Mouse (Mus musculus): ENCODE measurements at regions not wholly inside any gene's neighbourhood (a gene's known extent, or its start where the extent isn't known, plus 50 kb on each side); places are given as distances from the start of the nearest gene placed in this dataset.

DNA sequence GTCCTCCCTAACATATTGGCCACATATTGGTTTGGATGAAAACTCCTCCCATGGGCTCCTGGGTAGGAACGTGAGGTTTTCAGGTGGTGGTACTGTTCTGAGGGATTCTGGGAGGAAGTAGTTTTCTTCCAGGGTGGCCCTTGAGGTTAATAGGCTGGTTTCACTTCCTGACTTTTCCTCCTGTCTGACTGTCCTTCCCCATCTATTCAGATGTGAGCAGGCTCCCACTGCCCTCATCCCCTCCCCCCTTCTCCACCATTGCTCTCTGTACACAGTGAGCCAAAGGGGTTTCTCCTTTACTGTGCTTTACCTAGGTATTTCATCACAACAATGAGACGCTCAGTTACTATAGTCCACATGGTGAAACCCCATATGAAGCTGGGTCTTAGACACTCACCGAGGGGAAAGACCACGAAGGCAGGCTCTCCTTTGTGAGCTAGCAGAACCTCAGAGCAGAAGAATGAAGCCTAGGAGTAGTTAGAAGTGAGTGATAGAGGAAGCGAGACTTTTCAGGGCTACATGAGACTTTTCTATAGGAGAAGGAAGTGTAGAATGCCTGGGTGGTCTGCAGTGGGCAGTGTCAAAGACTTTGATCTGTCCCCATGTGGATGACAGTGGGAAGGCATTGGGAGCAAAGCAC, 135.3 kb downstream of the Cd83 start:
- no peak for DNase-seq

DNA sequence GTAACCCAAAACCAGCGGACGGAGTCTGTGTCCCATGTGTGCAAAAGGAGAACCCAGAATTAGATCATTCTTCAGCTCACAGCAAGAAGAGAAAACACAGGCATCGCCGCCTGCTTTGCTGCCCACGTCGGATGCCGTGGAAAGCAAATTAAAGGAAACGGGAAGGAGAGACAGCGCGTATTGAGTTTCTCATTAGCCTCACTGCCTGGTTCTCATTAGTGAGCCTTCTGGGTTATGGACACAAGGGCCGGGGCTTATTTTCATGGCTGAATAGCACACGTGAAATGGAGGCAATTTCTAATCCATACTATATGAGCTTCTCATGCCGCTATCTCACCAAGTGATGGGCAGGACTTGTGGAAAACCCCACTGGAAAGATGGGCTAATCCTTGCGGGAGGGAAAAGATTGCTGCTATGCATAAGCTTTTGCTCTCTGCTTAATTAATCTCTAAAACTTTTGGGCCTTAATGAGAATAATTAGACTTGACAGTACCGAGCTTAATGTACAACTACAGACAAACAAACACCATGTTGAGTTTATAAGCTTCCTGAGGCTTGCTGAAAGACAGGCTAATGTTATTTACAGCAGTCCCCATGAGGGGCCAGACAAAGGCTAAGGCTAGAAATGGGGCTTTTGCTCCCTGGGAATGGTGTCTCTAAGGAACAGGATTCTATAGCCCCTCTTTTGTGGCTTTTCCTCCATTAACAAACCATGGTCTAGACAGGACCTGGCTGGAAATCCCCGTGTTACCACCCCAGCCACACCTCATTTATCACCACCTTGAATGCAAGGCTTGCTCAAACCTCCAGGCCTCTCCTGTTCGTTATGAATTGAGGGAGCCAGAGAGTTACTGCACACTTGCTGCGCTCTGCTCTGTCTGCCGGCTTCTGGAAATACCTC, 145.8 kb downstream of the Cd83 start:
- DNase-seq: no peak

GRCm38 (mm10) chr13:43932946-43933345, 148.4 kb downstream of the Cd83 start:
- no peak for DNase-seq

DNA sequence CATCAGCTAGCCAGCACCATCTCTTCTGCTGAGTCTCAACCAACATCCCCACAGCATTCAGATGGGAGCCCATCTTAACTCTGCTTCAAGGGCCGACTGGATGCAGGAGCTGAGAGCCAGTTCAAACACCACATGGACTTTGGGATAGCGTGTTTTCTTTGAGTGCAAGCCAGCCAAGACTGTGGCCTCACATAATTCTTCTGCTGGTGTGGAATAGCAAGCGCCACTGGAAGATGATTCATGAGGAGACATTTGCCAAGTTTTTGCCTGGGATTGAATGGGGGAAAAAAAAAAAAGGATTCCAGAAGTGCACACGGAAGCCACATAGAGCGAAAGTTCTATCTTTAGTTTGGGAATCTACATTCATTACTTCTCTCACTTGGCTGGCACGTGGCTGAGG, 150.7 kb downstream of the Cd83 start:
- DNase-seq: no peak

DNA sequence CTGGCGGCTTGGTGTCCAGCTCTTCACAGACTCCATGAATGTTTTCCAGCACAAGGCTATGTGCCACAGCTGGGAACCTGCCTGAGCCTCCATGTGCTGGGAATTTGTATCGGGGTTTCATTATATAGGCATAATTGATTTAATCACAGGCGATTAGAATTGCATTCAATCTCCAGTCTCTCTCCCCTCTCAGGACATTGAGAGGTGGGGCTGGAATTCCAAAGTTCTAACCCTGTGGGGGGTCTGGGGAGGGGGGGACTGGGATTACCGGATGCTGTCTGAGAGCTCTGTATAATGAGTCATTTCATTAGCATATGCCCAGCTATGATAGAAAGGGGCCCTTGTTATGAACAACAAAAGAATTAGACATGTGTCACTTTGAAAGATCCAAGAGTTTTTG, 151.9 kb downstream of the Cd83 start:
- DNase-seq: no peak

- DNase-seq: no peak
These were observed 154.0 kb downstream of the Cd83 start for GRCm38 (mm10) chr13:43938611-43939010.

- DNase-seq: no peak
These were observed 154.8 kb downstream of the Cd83 start for GRCm38 (mm10) chr13:43939375-43939774.

DNA sequence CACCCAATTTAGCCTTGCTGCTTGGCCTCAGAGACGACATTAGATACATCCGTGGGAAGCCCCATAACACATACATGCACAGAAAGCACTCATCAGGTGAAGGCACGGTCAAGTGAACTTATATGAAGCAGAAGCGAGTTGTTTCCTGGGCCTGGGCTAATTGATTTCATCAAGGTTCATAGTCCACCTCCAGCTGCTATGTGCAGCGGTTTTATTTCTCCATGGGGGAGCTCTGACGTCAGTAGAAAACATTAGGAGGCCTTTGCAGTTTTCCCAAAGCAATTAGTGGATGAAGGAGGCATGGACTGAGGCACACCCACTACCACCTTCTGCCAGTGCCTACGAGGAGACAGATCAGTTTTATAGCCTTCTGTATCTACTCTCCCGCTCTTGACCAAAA, 157.2 kb downstream of the Cd83 start:
- no peak for DNase-seq

- DNase-seq: no peak
These were observed 164.0 kb downstream of the Cd83 start for GRCm38 (mm10) chr13:43948606-43949005.

GRCm38 (mm10) chr13:43949740-43950643, 165.4 kb downstream of the Cd83 start:
- DNase-seq: no peak

DNA sequence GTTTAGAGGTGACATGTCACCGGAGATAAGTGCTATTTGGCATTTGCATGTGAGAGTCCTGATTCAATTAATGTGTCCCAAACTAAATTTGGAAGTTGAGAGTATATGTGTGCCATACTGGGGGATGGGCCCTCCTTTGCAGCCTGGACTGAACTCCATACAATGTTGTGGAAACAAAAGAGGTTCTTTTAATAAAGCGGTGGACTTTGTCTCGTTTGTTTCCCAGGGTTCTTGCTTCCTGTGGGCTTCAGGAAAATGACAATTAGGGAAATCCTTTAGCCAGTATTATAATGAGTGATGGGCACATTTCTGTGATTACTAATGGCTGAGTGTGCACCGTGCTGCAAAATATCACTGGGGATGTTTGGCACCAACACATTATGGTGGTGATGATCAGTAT, 167.9 kb downstream of the Cd83 start:
- DNase-seq: no peak

DNA sequence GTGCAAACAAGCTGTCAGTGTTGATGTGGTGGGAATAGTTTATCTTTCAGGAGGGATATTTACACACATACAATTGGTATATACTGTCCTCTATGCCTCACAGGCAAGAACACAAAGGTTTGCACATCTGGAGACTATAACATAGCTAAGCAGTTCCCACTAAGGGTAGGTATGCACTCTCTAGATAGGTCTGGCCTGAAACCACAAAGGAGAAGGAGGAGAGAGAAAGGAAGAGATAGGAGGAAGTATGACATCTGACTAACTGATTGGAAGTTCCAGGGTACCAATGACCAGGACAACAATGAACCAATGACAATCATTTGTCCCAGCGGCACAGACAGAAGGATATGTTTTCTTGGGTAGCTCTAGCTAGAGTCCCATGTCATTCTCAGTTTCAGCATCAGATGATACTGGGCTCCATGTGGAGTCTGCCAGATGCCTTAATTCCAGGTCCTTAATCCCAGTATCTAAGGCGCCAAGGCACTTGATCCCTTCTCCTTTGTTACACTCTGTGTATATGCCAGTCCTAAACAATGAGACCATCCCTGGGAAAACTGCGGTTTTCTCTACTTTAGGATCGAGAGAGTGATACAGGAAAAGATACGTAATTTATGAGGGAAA, 168.5 kb downstream of the Cd83 start:
- DNase-seq: no peak

DNA sequence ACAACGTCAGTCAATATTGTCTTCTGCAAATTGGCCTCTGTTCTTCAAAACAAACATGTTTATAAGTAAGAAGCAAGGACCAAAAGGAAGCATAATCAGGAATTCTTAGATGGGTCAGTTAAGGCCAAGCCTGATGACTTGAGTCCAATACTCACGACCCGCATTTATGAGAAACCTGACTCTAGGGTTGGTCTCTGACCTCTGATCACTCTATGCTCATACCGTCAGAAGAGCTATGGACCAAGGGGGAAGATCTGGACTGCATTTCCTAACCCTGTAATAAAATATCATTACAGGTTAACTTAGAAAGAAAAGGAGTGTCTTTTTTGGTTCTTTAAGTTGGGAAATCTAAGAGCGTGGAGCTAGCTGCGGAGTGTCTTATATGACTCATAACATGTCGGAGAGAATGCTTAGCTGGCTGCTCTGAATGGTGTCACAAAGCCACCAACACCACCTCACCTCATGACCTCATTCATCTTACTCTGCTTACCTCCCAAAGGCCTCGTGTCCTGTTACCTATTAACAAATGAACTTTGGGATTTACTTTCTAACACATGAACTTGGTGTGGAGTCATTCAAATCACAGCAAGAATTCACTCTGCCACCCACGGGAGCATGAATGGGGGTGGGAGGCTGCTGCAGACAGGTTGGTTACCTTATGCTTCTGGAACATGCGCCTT, 170.3 kb downstream of the Cd83 start:
- DNase-seq: no peak

- no peak for DNase-seq
These were observed 172.5 kb downstream of the Cd83 start for GRCm38 (mm10) chr13:43957046-43957445.

DNA sequence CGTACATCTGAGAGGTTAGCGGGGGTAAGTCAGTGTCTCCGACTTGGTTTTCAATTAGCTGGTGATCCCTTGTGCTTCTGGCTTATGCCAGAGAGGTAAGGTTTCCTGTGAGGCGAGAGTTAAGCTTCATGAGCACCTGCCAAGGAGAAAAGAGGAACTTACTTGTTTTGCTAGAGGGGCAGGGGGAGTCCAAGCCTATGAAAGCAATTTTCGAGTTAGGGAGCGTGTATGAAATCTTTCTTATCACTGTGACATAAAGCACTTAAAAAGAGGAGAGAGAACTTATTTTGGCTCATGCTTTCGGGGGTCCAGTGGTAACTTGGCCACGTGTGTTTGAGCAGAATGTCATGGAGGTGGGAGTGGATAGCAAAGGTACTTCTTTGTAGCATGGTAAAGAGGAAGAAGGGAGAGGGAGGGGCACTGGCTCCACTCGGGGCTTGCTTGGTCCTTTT, 174.6 kb downstream of the Cd83 start:
- DNase-seq: no peak

DNA sequence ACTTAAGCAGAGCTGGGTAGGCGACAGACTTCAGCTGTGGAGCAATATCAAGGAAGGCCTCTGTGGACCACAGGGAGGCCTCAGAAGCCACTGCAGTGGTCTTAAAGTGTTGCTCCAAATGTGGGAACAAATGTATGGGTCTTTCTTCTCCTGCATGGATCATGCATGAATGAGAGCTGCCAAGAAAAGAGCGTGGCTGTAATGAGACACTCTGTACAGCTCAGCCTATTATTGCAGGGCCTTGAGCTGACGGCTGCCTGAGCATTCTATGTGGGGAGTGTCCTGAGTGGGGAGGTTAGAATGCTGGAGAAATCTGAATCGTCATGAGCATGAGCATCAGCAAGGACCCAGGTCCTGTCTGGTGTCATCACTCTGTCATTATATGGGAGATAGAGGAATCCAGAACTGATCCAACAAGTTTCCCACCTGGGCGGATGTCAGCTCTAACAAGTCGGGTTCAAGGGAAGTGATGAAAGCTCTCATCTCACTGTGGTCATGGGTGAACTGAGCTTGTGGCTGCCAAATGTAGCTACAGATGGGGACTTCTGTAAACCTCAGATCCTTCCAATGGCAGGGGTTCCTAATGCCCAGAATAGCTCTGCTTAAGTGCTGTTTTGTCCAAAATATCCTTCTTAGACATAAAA, 176.6 kb downstream of the Cd83 start:
- no peak for DNase-seq

GRCm38 (mm10) chr13:43961987-43962386, 177.4 kb downstream of the Cd83 start:
- DNase-seq: no peak

DNA sequence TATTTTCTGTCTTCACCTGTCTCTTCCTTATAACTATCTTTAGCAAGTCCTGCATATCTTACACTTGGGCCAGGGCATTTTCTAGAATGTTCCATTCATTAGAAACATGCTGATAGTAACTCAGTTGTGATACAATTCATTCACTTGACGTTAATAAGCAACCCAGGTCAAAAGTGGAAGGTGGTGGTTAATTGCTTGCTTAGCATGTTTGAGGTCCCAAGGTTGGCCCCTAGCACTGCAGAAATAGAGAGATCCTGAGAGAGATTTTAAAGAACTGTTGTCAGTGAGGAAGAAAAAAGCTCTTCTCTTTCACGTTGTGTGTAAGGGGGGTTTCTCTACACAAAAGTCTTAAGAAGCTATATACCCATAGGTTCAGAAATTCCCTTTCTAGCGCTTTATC, 178.7 kb downstream of the Cd83 start:
- no peak for DNase-seq

DNA sequence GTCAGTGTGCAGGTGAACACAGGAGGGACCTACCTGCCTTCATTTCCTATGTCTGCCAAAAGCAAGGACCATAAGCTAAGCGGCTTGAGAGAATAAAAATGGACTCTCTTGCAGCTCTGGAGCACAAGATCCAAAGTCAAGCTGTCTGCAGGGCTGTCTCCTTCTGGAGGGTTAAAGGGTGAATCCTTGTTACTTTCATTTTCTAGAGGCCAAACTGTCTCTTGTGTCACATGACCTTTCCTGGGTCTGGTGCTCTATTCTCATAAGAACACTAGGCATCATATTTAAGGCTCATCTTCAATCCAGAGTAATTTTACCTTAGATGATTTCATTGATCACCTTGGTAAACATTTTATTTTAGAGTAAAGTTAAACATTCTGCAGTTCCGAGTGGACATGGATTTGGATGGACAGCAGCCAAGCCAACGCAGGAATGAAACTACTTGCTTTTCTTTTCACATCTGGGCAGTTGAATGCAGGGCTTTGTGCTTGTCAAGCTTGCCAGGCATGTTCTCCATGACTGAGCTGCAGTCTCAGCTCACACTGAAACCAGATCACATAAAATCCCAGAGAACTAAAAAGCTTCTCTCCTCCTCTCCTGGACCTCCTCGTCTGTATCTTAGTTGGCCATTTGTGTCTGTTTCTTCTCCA, 180.8 kb downstream of the Cd83 start:
- no peak for DNase-seq

DNA sequence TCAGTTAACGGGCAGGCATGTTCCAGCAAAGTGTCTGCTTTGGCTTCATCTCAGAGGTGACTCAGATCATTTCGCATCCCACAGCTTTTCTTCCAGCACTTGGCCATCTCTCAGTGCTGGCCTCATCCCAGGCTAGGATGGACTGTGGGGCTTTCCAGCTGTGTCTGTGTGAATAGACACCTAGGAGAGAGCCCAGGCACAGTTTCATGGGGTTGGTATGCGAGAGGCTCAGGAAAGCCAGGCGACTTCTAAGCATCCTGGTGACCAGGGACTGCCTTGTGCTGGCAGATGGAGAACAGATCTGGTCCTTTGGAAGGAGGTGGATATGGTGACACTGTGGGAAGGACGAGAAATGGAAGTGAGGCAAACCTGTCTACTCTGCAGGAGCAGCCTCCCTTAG, 182.9 kb downstream of the Cd83 start:
- no peak for DNase-seq

DNA sequence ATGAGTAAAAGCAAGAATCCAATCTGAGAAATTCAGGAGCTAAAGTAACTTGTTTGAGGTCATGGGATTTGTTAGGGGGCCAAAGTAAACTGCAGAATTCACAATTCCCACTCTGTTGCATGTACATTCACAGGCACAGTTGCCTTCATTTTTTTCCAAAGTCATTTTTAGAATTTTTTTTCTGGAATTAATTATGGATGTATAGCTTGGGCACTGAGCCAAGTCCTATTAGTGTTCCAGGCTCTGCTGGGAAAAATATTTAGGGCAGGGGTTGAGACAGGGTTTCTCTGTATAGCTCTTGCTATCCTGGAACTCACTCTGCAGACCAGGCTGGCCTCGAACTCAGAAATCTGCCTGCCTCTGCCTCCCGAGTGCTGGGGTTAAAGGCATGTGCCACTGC, 188.3 kb downstream of the Cd83 start:
- DNase-seq: no peak

Data from lung, adult 18-20 months (tissue).